Mouse (Mus musculus) lung, adult 2 months (tissue): ENCODE data around the gene Zmynd19. TPM values are rescaled to one million over a fixed set of nuclear protein-coding genes. Genes with fewer than 3 reads are reported as not detected.
"Not testable (repeated sequence)": the region's sequence is repeated elsewhere in the genome, so short reads cannot be mapped to it uniquely, and the experiment has no call there.

Source experiments
- DNase-seq: peaks from one replicate; pipeline ENCODE4 v3.0.0; 2022
- H3K4me1 ChIP-seq: fragments of 200-500 bp; 2 replicates; pipeline ENCODE4 v1.6.1; 2011; ENCODE audit warnings: low read length; ENCODE audit not compliant: control insufficient read depth, insufficient read depth
- H3K4me3 ChIP-seq: fragments of 200-500 bp; replicated peaks from 2 replicates; pipeline ENCODE3; 2011; ENCODE audit warnings: low read depth, mild to moderate bottlenecking, control low read depth, low read length; ENCODE audit errors: extremely low read depth
- CTCF ChIP-seq: fragments of 200-500 bp; IDR thresholded peaks from 2 replicates; pipeline ENCODE4 v1.5.1; 2011; ENCODE audit warnings: mild to moderate bottlenecking, low read length, control low read depth; ENCODE audit not compliant: insufficient read depth
- POLR2A ChIP-seq: fragments of 200-500 bp; IDR thresholded peaks from 2 replicates; pipeline ENCODE4 v1.6.1; 2011; ENCODE audit warnings: low read depth, mild to moderate bottlenecking, control low read depth, low read length, borderline replicate concordance; ENCODE audit errors: extremely low read depth
- WGBS: fragments of 180-500 bp; shearing (Covaris S2); methylation state at CpG from one replicate; pipeline ENCODE4 v1.1.7; 2018; 5-methylcytosine and 5-hydroxymethylcytosine counted together
- polyA plus RNA-seq: library from polyadenylated mRNA; depleted of rRNA; stranded (reverse); fragments of >200 nt; gene quantifications from 2 replicates; pipeline ENCODE4 v1.2.3, GENCODE M21; 2012

The Zmynd19 gene
- polyA plus RNA-seq, 1 experiment, result 5.5 TPM

DNA sequence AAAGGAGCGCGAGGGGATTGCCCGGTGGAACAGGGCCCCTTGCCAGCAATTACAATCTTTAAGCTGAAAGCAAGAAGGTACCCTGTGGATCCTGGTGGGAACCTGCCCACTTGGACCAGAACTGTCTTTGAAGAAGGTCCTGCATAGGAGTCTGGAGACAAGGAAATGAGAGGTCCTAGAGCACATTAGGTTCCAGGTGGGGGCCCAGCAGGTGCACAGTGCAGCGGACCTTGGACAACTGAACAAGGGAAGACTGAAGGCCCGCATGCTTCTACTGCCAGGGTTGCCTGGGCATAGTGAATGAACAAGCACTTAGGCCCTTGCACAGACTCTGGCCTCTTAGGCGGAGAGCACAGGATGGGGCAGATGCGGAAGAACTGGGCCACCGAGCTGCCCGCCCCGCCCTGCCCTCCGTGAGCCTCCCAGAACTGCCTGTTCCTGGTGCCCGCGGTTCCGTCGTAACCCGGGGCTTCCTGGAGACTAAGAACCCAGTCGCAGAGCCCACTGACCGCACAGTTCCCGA lies 15.1 kb upstream of the Zmynd19 start:
- no peak for DNase-seq
- peak; percentile 27; the same call in 1 of the 2 replicates for TF ChIP-seq POLR2A
- TF ChIP-seq CTCF, result no peak
- Histone ChIP-seq H3K4me1 (peaks cover 12% of the 10 kb centered on the region), H3K4me3 (peak overlapping the region; percentile 92)
- WGBS, result 3% methylated on average over 19 of the region's 19 CpGs

DNA sequence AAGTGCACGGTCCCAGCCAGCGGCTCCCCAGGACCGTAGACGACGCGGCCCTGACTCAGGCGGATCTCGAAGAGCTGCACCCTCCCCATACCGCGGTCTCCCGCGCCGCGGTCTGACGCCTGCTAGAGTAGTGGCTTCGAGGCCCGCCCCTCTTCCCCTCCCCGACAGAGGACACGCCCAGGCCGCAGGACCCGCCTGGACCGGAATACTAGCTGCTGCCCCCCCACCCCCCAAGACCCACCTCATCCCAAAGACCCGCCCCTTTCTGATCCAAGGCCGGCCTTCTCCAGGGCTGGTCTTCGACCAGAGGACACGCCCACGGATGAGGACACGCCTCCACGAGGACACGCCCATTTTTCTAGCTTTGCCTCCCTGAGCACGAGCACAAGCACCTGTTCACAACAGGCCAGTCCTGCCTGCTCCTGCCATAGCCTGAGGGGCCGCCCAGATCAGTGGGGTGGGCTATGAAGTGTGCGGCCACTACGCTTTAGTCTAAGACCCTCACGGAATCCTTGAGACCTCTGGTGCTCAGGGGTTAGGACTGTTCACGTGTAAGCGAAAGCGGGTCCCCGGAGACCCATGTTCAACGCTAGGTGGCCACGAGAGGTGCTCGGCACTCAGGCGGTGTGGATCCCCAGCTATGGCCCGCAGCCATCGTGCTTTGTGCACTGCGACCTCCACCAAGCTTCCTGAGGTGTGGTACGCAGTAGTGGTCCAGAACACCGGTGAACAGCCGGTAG lies 14.4 kb upstream of the Zmynd19 start, which contains the start of gene Arrdc1:
Gene Arrdc1 (minus strand): TSS at position 196 of the 740 bp plus-strand sequence.
- Histone ChIP-seq H3K4me3 (peak within 1 kb of the TSS; percentile 92), H3K4me1 (peaks cover 8% of the 10 kb centered on the region)
- DNase-seq, result peak; percentile 93
- TF ChIP-seq POLR2A, result peak; percentile 78; the same call in 1 of the 2 replicates
- TF ChIP-seq CTCF, result peak; percentile 37; the same call in 1 of the 2 replicates
- WGBS, result 2% methylated on average over 48 of the region's 49 CpGs

DNA sequence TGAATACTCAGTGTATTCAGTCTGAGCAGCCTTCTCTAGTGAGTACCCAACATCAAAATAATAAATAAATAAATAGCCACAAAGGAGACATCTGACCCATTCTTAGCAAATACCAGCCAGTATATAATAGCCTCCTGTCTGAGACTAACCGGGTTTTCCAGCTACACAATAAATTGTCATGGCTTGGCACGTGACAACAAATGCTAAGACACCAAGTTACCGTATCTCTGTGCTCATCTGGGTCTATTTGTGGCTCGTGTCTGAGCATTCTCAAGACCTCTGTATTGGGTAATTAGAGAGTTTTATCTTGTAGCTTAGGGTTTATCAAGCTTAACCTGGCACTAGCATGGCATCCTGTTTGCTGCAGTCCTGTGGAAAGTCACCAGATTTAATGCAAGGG lies 7.5 kb upstream of the Zmynd19 start:
- no peak overlapping the region for H3K4me3 ChIP-seq
- TF ChIP-seq CTCF (no peak), POLR2A (no peak)
- 73% methylated on average over 4 of the region's 4 CpGs for WGBS
- no peaks in the 10 kb centered on the region for H3K4me1 ChIP-seq
- DNase-seq, result no peak

DNA sequence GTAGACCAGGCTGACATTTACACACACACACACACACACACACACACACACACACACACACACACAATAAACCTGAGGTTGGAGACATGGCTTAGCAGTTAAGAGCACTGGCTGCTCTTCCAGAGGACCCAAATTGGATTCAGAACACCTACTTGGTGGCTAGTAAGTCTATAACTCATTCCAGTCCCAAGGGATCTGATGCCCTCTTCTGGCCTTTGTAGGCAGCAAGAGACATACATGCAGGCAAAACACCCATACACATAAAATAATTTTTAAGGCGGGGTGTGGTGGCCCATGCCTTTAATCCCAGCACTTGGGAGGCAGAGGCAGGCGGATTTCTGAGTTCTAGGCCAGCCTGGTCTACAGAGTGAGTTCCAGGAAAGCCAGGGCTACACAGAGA lies 5.3 kb upstream of the Zmynd19 start:
- DNase-seq, result peak; percentile 22
- 30% methylated on average over 2 of the region's 2 CpGs for WGBS
- not testable (repeated sequence) for H3K4me1 ChIP-seq, H3K4me3 ChIP-seq

DNA sequence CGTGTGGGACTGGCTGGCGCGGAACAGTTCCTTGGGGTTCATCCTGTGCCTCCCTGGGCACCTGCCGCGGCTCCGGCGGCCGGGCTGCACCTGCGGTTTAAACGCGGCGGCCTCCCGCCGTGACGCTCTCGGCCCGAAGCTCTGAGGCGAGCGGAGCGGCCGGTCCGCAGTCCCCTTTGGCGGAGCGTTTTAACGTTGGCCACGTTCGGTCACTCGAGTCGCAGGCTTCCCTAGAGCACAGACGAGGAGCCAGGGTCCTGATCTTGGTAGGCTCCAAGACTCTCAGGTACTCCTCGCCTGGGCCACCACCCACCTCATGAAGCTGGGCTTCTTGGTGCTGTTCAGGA lies 570 bp downstream of the Zmynd19 start:
- peak; percentile 32 for DNase-seq
- under 1% methylated on average over 31 of the region's 31 CpGs for WGBS
- TF ChIP-seq CTCF (no peak), POLR2A (no peak)
- H3K4me1 ChIP-seq, result no peaks in the 10 kb centered on the region
- H3K4me3 ChIP-seq, result peak overlapping the region; percentile 66

DNA sequence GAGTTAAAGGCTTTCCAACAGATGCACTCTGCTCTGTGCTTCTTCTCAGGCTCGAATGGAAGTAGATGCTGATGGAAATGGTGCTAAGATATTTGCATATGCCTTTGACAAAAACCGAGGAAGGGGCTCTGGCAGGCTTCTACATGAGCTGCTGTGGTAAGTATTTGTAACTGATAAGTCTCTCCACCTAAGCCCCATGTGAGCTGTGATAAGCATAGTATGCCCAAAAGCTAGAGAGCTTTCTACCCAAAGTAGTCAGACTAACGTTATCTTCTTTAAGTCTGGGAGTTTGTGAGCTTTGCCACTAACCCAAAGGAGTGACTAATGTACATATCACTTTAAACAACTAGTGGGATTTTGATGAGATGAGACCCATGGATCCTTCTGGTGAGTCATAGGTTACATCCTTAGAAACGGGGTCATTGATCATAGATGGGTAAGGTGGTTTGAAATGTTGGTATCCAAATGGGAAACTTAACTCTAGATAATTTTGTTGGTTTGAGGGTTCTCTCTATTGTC lies 3.0 kb downstream of the Zmynd19 start:
- TF ChIP-seq CTCF (no peak), POLR2A (no peak)
- no peak for DNase-seq
- no peak overlapping the region for H3K4me3 ChIP-seq
- WGBS, result 80% methylated on average over 4 of the region's 4 CpGs
- H3K4me1 ChIP-seq, result no peaks in the 10 kb centered on the region

DNA sequence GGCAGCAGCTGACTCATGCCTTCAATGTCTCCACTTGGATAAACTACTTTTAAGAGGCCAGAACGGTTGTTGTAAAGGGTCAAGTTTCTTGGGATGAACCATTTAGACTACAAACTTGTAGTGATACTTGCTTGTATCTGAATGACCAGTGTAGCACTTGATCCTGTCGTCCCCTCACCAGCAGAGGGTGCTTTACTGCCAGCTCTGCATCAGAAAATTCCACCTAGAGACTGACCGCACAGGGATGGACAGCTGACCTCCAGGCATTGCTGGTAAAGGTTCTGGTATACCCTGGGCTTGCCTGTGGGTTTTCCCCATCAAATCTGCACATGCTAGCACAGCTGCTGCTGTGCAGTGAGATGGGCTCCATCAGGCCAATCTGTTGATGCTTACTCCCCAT lies 11.3 kb downstream of the Zmynd19 start:
- 0 out of 2 replicates have a peak, but pooled peaks cover 5% of the 10 kb centered on the region for H3K4me1 ChIP-seq
- no peak overlapping the region for H3K4me3 ChIP-seq
- DNase-seq, result peak; percentile 17
- TF ChIP-seq CTCF, result peak; percentile 63
- TF ChIP-seq POLR2A, result no peak
- 23% methylated on average over 3 of the region's 3 CpGs for WGBS

DNA sequence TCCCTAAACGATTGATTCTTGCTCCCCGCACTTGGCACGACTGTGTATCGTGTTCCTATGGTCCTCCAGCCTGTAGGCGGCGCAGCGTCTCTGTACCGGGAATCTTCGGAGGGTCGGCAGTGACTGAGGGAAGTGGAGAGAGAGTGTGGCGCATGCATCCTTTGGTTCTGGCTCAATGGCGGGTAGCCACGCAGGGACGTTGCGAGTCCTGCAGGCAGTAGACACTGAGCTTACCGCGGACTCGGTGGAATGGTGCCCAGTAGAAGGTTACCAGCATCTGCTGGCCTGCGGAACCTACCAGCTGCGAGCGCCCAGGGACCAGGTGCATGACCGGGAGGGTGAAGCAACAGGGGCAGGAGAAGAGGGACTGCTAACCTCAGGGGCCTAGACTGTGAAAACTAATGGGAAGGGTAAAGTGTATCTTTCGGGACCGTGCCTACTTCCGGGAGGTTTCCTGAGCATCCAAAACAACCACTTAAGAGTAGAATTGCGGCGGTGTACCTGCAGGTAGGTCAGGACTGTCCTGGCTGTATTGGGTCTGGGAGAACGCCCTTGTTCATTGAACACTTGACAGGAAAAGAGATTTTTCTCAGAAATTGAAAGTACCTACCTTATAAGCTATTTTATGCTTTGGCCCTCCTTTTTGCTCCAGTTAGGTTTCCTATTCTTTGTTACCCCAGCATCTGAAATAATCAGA lies 12.9 kb downstream of the Zmynd19 start, which contains the start of gene Dph7:
Gene Dph7 (plus strand): TSS at position 97 of the 697 bp plus-strand sequence.
- TF ChIP-seq CTCF (peak; percentile 85), POLR2A (peak; percentile 80; the same call in 1 of the 2 replicates)
- peak within 1 kb of the TSS; percentile 97 for H3K4me3 ChIP-seq
- WGBS, result 2% methylated on average over 28 of the region's 28 CpGs
- peak; percentile 83 for DNase-seq
- H3K4me1 ChIP-seq, result 0 out of 2 replicates have a peak, but pooled peaks cover 5% of the 10 kb centered on the region

DNA sequence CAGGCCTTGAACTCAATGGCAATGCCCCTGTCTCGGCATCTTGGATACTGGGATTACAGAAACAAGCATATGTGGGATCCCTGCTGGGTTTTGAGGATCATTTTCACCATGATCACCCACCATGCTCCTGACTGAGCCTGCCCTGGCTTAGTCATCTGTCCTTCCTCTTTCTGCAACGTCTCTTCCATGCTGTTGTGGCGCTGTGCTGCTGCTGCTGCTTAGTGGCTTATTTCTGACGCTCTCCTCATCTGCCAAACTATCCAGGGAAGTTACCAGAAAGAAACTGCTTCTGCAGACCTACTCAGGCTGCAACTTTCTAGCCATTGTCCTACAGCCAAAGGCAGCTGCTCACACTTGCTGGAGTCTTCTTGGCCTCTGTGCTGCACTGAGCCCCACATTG lies 20.8 kb downstream of the Zmynd19 start:
- no peak overlapping the region for H3K4me3 ChIP-seq
- no peak for DNase-seq
- WGBS, result 77% methylated on average over 4 of the region's 4 CpGs
- TF ChIP-seq CTCF, result no peak
- TF ChIP-seq POLR2A, result no peak
- H3K4me1 ChIP-seq, result 0 out of 2 replicates have a peak, but pooled peaks cover 3% of the 10 kb centered on the region

DNA sequence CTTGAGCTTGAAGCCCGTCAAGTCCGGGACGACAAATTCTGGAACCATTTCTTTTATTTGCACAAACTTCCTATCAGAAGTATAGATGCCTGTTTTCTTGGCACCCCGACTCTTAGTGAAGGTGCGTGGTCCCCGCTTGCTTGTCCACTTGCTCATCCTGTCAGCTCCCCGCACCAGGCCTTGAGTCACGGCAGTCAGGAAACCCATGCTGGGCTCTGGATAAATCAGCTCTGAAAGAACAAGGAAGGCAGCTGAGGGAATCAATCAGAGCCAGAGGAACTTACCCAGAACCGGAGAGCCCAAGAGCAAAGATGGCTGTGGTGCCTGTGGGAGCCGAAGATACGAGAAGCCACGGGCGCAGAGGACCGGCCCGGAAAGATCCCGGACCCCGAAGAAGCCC lies 24.9 kb downstream of the Zmynd19 start:
- WGBS, result 0% methylated on average over 17 of the region's 17 CpGs
- not testable (repeated sequence) for H3K4me1 ChIP-seq, DNase-seq
- peak overlapping the region; percentile 82 for H3K4me3 ChIP-seq
